Mouse (Mus musculus) limb, embryonic 14.5 days (tissue): ENCODE measurements at regions not wholly inside any gene's neighbourhood (a gene's known extent, or its start where the extent isn't known, plus 50 kb on each side); places are given as distances from the start of the nearest gene placed in this dataset.
A peak's percentile ranks its signal among the peaks of the same experiment; 100 is the strongest.
"Not testable (repeated sequence)": the region's sequence is repeated elsewhere in the genome, so short reads cannot be mapped to it uniquely, and the experiment has no call there.

Experiments used
- ATAC-seq: fragments of 200-750 bp; cut with Nextera tagmentation; 2 replicates; pipeline ENCODE4 v1.8.0; 2017; ENCODE audit warnings: low read depth, moderate number of reproducible peaks, moderate TSS enrichment; ENCODE audit not compliant: low FRiP score
- DNase-seq: peaks from one replicate; pipeline ENCODE4 v3.0.0-alpha.2; 2015; ENCODE audit warnings: low spot score
- H3K27ac ChIP-seq: fragments of 300-500 bp; sonication (generic); replicated peaks from 2 replicates; pipeline ENCODE4 v1.5.1; 2014; ENCODE audit warnings: low read depth, mild to moderate bottlenecking, low read length, moderate library complexity, mixed read lengths
- H3K27me3 ChIP-seq: fragments of 300-500 bp; sonication (generic); 2 replicates; pipeline ENCODE4 v1.6.1; 2014; ENCODE audit warnings: low read length, mixed read lengths; ENCODE audit not compliant: control insufficient read depth, insufficient read depth
- H3K36me3 ChIP-seq: fragments of 300-500 bp; sonication (generic); 2 replicates; pipeline ENCODE4 v1.6.1; 2014; ENCODE audit warnings: mild to moderate bottlenecking, low read length, moderate library complexity, mixed read lengths; ENCODE audit not compliant: control insufficient read depth, insufficient read depth
- H3K4me1 ChIP-seq: fragments of 300-500 bp; sonication (generic); 2 replicates; pipeline ENCODE4 v1.6.1; 2014; ENCODE audit warnings: antibody characterized with exemption, low read length, mixed read lengths; ENCODE audit not compliant: control insufficient read depth, insufficient read depth
- H3K4me2 ChIP-seq: fragments of 300-500 bp; sonication (generic); replicated peaks from 2 replicates; pipeline ENCODE4 v1.6.1; 2014; ENCODE audit warnings: low read depth, mild to moderate bottlenecking, low read length, moderate library complexity; ENCODE audit not compliant: severe bottlenecking
- H3K4me3 ChIP-seq: fragments of 300-500 bp; sonication (generic); replicated peaks from 2 replicates; pipeline ENCODE4 v1.5.1; 2014; ENCODE audit warnings: low read length
- H3K9ac ChIP-seq: fragments of 300-500 bp; sonication (generic); 2 replicates; pipeline ENCODE4 v1.6.1; 2014; ENCODE audit warnings: mild to moderate bottlenecking, low read depth, low read length, moderate library complexity; ENCODE audit not compliant: severe bottlenecking
- H3K9me3 ChIP-seq: fragments of 300-500 bp; sonication (generic); 2 replicates; pipeline ENCODE4 v1.6.1; 2016; ENCODE audit warnings: low read length; ENCODE audit not compliant: control insufficient read depth
- POLR2A ChIP-seq: fragments of 200-500 bp; IDR thresholded peaks from 2 replicates; pipeline ENCODE4 v1.8.0; 2012; ENCODE audit warnings: inconsistent platforms, mild to moderate bottlenecking, moderate library complexity, borderline replicate concordance; ENCODE audit not compliant: insufficient read depth, insufficient read length; ENCODE audit errors: extremely low read depth
- WGBS: fragments of 180-500 bp; shearing (Covaris S2); extraction: QIAGEN DNeasy Blood & Tissue Kit; methylation state at CpG from one replicate; pipeline ENCODE4 v1.1.7; 2014; 5-methylcytosine and 5-hydroxymethylcytosine counted together

- 78% methylated on average over 2 of the region's 2 CpGs for WGBS
- TF ChIP-seq POLR2A: no peak
- Histone ChIP-seq H3K36me3 (no peaks in the 10 kb centered on the region), H3K27me3 (no peaks in the 10 kb centered on the region), H3K4me2 (no peak overlapping the region), H3K27ac (no peak overlapping the region), H3K9ac (no peak overlapping the region), H3K9me3 (no peaks in the 10 kb centered on the region), H3K4me1 (no peaks in the 10 kb centered on the region), H3K4me3 (no peak overlapping the region)
- ATAC-seq: no peak
- DNase-seq: no peak
These were observed 2144.1 kb upstream of the Pcdh17 start for GRCm38 (mm10) chr14:82299222-82299621.

DNA sequence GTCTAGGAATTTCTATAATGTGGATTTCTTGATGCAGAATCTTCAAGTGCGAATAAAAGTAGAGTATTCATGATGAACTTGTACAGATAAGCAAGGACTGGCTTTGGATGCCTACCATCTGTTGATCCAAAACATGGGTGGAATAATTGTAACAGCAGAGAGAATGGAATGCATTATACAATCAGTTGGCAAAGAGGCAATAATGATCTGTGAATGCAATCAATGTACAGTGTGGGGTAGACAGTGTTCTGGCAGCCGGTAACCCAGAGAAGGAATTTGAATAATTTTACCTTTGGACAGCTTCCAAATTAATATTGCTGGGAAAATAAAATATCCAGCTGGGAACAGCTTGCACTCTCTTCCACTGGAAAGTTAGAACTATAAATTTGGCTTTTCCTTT is 2129.9 kb upstream of the Pcdh17 start:
- no peak overlapping the region for H3K4me2 ChIP-seq
- whole genome bisulfite sequencing: 52% methylated on average over 2 of the region's 2 CpGs
- no peaks in the 10 kb centered on the region for H3K4me1 ChIP-seq
- H3K9me3 ChIP-seq: no peaks in the 10 kb centered on the region
- DNase-seq (peak; percentile 23), ATAC-seq (peak; percentile 34; the same call in 1 of the 2 replicates)
- no peaks in the 10 kb centered on the region for H3K36me3 ChIP-seq
- H3K27ac ChIP-seq: no peak overlapping the region
- no peak for TF ChIP-seq POLR2A
- H3K4me3 ChIP-seq: no peak overlapping the region
- no peak overlapping the region for H3K9ac ChIP-seq
- H3K27me3 ChIP-seq: no peaks in the 10 kb centered on the region

DNA sequence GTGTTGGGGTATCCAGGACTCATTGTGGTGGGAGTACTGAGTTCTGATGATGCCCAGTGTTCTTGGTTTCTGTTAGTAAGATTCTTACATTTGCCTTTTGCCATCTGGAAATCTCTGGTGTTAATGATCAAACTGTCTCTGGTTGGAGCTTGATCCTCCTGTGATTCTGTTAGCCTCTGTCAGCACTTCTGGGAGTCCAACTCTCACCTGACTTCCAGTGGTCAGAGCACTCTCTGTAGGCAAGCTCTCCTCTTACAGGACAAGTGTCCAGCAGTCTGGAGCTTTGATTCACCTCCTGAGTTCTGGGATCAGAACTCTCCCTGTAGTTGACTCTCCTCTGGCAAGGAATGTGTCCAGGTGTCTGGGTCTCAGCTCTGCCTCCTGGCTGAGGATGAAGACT is 2108.5 kb upstream of the Pcdh17 start:
- H3K27me3 ChIP-seq, DNase-seq, H3K27ac ChIP-seq, H3K36me3 ChIP-seq, H3K4me3 ChIP-seq, ATAC-seq, H3K9ac ChIP-seq, H3K4me1 ChIP-seq, H3K9me3 ChIP-seq, H3K4me2 ChIP-seq: not testable (repeated sequence)
